Mouse (Mus musculus) B cell, adult 62 days (primary cell): ENCODE measurements around the gene Tfeb. TPM values are rescaled to one million over a fixed set of nuclear protein-coding genes. Genes with fewer than 3 reads are reported as not detected.

Source experiments
- total RNA-seq: library from RNA; stranded (reverse); gene quantifications from 4 replicates; pipeline ENCODE4 v1.2.4, GENCODE M21; 2023

The Tfeb gene
- total RNA-seq, result 173 to 190 TPM (median 184 TPM) in 4 replicates

DNA sequence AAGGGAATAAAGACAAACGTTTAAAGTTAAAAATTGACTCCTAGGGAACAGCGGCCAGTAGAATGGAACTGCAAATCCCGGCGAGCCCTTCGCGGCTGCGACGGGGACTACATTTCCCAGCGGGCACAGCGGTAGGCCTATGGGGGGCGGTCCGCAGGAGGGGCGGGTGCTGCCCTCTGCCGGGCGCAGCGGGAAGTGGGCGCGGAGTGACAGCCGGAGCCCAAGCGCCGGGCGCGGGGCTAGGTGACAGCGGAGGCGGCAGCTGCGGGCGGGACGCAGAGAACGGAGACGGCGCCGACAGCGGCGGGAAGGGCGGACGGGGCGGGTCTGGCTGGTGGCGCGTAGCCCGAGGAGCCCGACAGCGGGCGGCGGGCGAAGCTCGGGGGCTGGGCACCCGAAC is at the start of gene Tfeb:
Gene Tfeb, plus strand, starts transcription at position 175 of the 400 bp plus-strand sequence.

DNA sequence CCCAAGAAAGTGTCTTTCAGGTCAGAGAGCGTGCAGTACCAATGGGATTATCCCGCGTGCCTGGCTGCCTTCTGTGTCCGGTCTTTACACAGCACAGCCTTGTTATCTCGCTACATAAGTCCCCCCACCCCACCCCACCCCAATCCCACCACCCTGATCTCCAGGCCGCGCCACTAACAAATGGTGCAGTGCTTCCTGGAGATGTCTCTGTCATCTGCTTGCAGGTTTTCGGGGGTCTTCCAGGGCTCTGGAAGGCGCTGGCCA is 48.6 kb upstream of the Tfeb start, which contains the start of gene Tomm6:
Gene Tomm6, minus strand, starts transcription at position 43 of the 264 bp plus-strand sequence.

DNA sequence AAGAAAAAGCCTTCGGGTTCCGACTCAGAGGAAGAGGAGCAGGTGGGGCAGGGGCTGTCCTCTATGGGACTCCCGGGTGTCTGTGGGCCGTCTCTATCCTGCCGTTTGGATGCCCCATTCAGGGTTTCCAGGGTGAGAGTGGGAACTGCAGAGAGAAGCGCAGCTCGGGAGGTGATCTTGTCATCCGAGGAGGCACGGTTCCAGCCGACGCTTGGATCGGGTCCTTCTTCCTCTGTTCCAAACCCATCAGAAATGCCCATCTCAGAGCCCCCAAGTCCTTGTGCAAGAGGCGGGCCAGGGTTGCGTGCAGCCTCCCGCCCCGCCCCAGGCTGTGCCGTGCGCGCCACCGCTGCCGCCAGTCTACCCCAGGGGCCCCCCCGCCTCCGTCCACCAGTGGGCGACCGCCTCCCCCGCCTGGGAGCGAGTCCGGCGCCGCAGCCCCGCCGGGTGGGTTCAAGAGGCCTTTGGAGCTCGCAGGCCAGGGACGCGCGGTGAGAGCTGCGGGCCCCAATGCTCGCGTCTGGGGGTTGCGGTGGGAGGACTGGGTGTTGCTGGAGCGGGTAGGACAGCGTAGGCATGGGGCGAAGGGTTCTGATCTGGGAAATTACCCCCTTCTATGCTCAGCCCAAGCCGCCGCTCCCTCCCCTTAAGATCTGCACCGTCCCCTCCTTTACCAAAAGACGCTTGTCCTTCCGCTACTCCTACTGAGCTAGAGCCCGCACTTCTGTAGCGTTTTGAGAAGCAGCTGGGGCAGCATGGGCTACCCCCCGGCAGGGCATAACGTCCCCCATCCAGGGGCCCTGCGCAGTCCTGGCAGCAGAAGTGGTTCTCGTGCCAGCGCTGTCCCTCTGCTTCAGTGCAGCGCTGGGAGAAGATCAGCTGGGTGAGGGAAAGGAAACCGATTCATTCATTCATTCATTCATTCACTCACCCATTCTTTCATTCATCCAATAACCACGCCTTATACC is 47.9 kb upstream of the Tfeb start, which contains the start of gene Frs3:
Gene Frs3, plus strand, starts transcription at position 423 of the 968 bp plus-strand sequence.

DNA sequence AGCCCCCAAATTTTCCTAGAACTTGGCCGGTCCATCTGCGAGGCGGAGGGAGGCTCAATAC is 42.6 kb upstream of the Tfeb start, which contains the start of gene Gm21981:
Gene Gm21981, minus strand, starts transcription at position 14 of the 61 bp plus-strand sequence.

DNA sequence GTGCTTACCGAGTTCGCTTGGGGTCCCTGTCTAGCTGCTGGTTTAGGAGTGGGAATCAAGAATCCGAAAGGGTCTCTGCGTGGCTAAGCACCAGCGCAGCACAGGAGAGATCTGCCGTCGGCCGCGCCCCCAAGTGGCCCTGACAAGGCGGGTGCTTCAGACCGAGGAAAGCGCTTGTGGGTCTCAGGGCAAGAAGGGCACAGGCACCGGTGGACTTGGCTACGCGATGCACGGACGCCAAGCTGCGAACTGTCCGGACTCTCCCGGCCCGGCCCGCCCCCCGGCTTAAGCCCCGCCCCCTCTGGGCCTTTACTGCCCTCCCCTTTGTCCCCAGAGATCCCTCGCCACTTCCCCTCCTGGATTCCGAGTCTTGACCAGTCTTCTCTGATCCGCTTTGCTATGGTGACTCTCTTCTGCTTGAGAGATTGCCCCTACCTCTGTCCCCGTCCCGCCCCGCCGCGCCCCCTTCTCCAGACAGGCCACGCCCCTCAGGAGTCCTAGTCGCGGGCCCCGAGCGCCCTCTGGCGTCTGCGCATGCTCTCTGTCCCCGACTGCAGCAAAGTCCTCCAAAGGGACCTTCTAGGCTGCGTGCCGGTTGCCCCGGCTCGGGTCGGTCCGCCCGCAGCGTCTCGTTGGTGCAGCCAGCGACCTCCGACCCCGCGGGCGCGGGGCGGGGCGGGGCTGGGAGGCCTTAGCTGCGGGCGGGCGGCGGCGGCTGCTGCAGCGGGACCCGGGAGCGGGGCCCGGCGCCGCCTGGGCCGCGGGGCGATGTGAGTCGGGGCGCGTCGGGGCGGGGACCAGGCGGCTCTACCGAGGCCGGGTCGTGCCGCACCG is 42.1 kb upstream of the Tfeb start, which contains the start of gene Prickle4:
Gene Prickle4, minus strand, starts transcription at position 234 of the 834 bp plus-strand sequence.

DNA sequence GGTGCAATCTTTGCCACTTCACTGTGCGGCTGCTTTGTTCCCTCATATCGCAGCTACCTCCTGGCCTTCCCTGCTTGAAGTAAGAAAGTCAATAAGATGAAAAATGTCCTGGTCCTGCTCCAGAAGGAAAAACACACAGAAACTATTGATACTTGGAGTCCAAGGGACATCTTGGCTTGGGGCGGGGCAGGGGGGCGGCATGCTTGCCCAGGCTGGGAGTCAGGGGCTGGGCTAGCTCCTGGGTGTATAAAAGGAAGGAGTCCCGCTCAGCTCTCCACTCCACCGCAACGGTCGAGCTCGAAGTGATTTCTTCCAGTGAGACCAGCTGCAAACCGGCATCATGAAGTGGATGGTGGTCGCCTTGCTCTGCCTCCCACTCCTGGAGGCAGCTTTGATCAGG is 10.3 kb upstream of the Tfeb start, which contains the start of gene Pgc:
Gene Pgc, plus strand, starts transcription at position 277 of the 400 bp plus-strand sequence.

DNA sequence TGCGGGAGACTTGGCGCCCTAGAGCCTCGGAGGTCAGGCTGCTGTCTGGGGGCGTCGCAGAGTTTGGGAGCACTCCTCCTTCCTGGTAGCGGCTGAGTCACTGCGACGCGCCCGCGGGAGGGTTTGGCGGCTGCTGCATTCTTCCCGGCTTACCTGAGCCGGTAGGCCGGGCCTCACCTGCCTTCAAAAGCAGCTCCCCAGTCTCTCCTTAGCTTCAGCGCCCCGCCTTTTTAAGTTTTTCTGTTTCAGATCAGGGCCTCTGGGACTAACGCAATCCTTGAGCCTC is 97.6 kb downstream of the Tfeb start, which contains the start of gene Mdfi:
Gene Mdfi, minus strand, starts transcription at position 210 of the 286 bp plus-strand sequence.

Other genes starting within 250 kb of the Tfeb start
- gene Taf8, start 234.7 kb upstream of the Tfeb start, total RNA-seq, result 76.6 to 85.3 TPM (median 77.8 TPM) in 4 replicates
- gene Ccnd3, start 232.0 kb upstream of the Tfeb start, total RNA-seq, result 147 to 192 TPM (median 161 TPM) in 4 replicates
- 13.3 to 15.3 TPM (median 14.3 TPM) in 4 replicates for gene Bysl, start 125.5 kb upstream of the Tfeb start, total RNA-seq
- 61.8 to 75.2 TPM (median 65.8 TPM) in 4 replicates for gene Med20, start 125.4 kb upstream of the Tfeb start, total RNA-seq
- 2.9 to 7.7 TPM (median 6.3 TPM) in 4 replicates for gene Gm20517, start 125.4 kb upstream of the Tfeb start, total RNA-seq
- 6.7 to 9.7 TPM (median 8.1 TPM) in 4 replicates for gene Usp49, start 106.3 kb upstream of the Tfeb start, total RNA-seq
- 139 to 163 TPM (median 141 TPM) in 4 replicates for gene Tomm6, start 48.6 kb upstream of the Tfeb start, total RNA-seq
- 0.41 to 4.3 TPM (median 1.3 TPM) in 4 replicates for gene Frs3, start 48.0 kb upstream of the Tfeb start, total RNA-seq
- 0.24 TPM in 1 of 4 replicates, not detected in the others for gene Gm21981, start 42.6 kb upstream of the Tfeb start, total RNA-seq
- not detected in 4 replicates for gene Prickle4, start 42.3 kb upstream of the Tfeb start, total RNA-seq
- gene Pgc, start 10.2 kb upstream of the Tfeb start, total RNA-seq, result not detected in 4 replicates
- gene Mdfi, start 97.7 kb downstream of the Tfeb start, total RNA-seq, result not detected in 4 replicates
- gene Foxp4, start 187.6 kb downstream of the Tfeb start, total RNA-seq, result 82.2 to 124 TPM (median 93.7 TPM) in 4 replicates